Mouse (Mus musculus): ENCODE data around the gene Olfr829. TPM values are rescaled to one million over a fixed set of nuclear protein-coding genes. Genes with fewer than 3 reads are reported as not detected.

Gene Olfr829
- not detected for polyA plus RNA-seq (2017; shearing (Covaris generic))

GRCm38 (mm10) chr9:18854633-18855032, at the start of gene Olfr829:
Gene Olfr829 (plus strand): TSS chr9:18854933.

GRCm38 (mm10) chr9:18819426-18819825, 35.3 kb upstream of the Olfr829 start, which contains the start of gene Olfr828:
Gene Olfr828 (minus strand): TSS chr9:18819526.

GRCm38 (mm10) chr9:18874393-18874792, 19.7 kb downstream of the Olfr829 start, which contains the start of gene Olfr830:
Gene Olfr830 (plus strand): TSS chr9:18874693.

Other genes starting within 250 kb of the Olfr829 start
- under 1 TPM; 0.05 to 0.09 TPM for gene Muc16, start 180.4 kb upstream of the Olfr829 start, polyA plus RNA-seq (2017; shearing (Covaris generic))
- gene Olfr24, start 90.9 kb upstream of the Olfr829 start, polyA plus RNA-seq (2017; shearing (Covaris generic)), result under 1 TPM in 1 of 2 experiments, not detected in 1; 0.28 TPM
- gene Olfr828, start 35.4 kb upstream of the Olfr829 start, polyA plus RNA-seq (2017; shearing (Covaris generic)), result under 1 TPM in 1 of 2 experiments, not detected in 1; 0.27 TPM
- gene Olfr830, start 19.8 kb downstream of the Olfr829 start, polyA plus RNA-seq (2017; shearing (Covaris generic)), result not detected
- under 1 TPM in 1 of 2 experiments, not detected in 1; 0.05 TPM for gene Olfr832, start 82.2 kb downstream of the Olfr829 start, polyA plus RNA-seq (2017; shearing (Covaris generic))
- gene Olfr834, start 133.1 kb downstream of the Olfr829 start, polyA plus RNA-seq (2017; shearing (Covaris generic)), result not detected
- not detected for gene Olfr835, start 177.8 kb downstream of the Olfr829 start, polyA plus RNA-seq (2017; shearing (Covaris generic))

Data from activated CD4-positive, CD25-positive, alpha-beta regulatory T cell (primary cell).